Mouse (Mus musculus): ENCODE measurements around the gene Kyat1. TPM values are rescaled to one million over a fixed set of nuclear protein-coding genes. Genes with fewer than 3 reads are reported as not detected.

The Kyat1 gene
- total RNA-seq, 1 experiment, result 5.2 TPM

DNA sequence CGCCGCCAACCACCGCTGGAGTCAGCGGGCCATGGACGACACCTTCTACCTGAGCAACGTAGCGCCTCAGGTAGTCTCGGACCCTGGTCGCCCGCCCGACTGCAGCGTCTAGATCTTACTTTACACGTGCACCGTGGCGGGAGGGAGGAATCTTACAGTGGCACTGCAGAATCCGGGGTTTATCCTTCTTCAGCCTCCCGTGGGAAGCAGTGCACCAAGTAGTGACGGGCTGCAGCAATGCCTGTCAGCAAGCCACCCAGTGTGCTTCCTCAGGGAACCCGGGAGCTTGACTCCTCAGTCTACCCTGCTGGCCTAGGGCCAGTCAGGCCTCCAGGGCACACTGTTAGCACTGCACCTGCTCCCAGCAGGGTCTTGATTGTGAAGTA, 33.7 kb downstream of the Kyat1 start:
- Histone ChIP-seq H3K9me3 (ENCODE audit: control insufficient read depth, insufficient read depth, low read depth, low read length) (no peaks in the 10 kb centered on the region), H3K4me3 (ENCODE audit: insufficient read depth in 1 of 2, low read depth in 1 of 2, low read length in 2 of 2, poor library complexity in 1 of 2, severe bottlenecking in 1 of 2) (peak overlapping the region; percentile 75 to 78), H3K9ac (ENCODE audit: insufficient read depth, low read depth, low read length, poor library complexity, severe bottlenecking) (peak overlapping the region; percentile 79), H3K4me1 (ENCODE audit: control insufficient read depth in 2 of 2, insufficient read depth in 2 of 2, low read length in 2 of 2, poor library complexity in 1 of 2) (no peaks in the 10 kb centered on the region; a peak in 1 of 4 replicates), H3K27ac (ENCODE audit: insufficient read depth, low read depth, low read length, poor library complexity, severe bottlenecking) (no peak overlapping the region), H3K36me3 (ENCODE audit: control insufficient read depth, insufficient read depth, low read length, poor library complexity, severe bottlenecking) (peaks cover 41% of the 10 kb centered on the region)
- in situ Hi-C loops (cut with MboI; ENCODE audit: low sequenced_read_pairs in 2 of 2, unreplicated experiment in 2 of 2), result no loop called here
- DNase-seq (ENCODE audit: low read depth, low spot score), result no peak
- no peak for TF ChIP-seq CHD2 (IDR thresholded peaks at IDR 0.05; ENCODE audit: low read depth, low read length)
- TF ChIP-seq MAFK (IDR thresholded peaks at IDR 0.05; ENCODE audit: insufficient read depth, low read depth, low read length), result no peak
- no peak for TF ChIP-seq ZC3H11A (IDR thresholded peaks at IDR 0.05; ENCODE audit: borderline replicate concordance, low read depth, low read length)
- no peak for TF ChIP-seq ZNF384 (IDR thresholded peaks at IDR 0.05; ENCODE audit: low read depth, low read length)
- no peak for TF ChIP-seq HCFC1 (IDR thresholded peaks at IDR 0.05; ENCODE audit: borderline replicate concordance, insufficient read depth, low read length)

DNA sequence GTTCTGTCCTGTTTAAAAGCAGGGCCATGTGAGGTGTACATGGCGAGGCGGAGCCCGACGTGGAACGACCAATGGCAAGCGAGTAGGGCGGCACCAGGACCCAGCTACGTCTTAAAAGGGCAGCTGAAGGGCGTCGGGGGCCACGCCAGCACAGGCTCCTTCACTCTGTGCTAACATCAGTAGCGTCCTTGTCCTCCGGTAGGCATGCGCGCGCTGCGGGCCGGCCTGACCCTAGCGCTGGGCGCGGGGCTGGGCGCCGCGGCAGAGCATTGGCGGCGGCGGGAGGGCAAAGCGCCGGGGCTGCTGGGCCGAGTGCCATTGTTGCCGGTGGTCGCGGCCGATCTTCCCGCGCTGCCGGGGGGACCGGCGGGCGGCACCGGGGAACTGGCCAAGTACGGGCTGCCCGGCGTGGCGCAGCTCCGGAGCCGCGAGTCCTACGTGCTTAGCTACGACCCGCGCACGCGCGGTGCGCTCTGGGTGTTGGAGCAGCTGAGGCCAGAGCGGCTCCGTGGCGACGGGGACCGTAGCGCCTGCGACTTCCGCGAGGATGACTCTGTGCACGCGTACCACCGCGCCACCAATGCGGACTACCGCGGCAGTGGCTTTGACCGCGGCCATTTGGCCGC, 34.2 kb downstream of the Kyat1 start, which contains the start of gene Endog:
TSS of gene Endog (plus strand) at position 123 of the 626 bp plus-strand sequence.
- Histone ChIP-seq H3K9ac (ENCODE audit: insufficient read depth, low read depth, low read length, poor library complexity, severe bottlenecking) (peak within 1 kb of the TSS; percentile 79), H3K4me3 (ENCODE audit: insufficient read depth in 1 of 2, low read depth in 1 of 2, low read length in 2 of 2, poor library complexity in 1 of 2, severe bottlenecking in 1 of 2) (peak within 1 kb of the TSS; percentile 75 to 78), H3K9me3 (ENCODE audit: control insufficient read depth, insufficient read depth, low read depth, low read length) (no peaks in the 10 kb centered on the region), H3K4me1 (ENCODE audit: control insufficient read depth in 2 of 2, insufficient read depth in 2 of 2, low read length in 2 of 2, poor library complexity in 1 of 2) (no peaks in the 10 kb centered on the region; a peak in 1 of 4 replicates), H3K27ac (ENCODE audit: insufficient read depth, low read depth, low read length, poor library complexity, severe bottlenecking) (no peak within 1 kb of the TSS), H3K36me3 (ENCODE audit: control insufficient read depth, insufficient read depth, low read length, poor library complexity, severe bottlenecking) (peaks cover 38% of the 10 kb centered on the region)
- TF ChIP-seq HCFC1 (IDR thresholded peaks at IDR 0.05; ENCODE audit: borderline replicate concordance, insufficient read depth, low read length) (peak; percentile 14; the same call in 1 of the 2 replicates), ZNF384 (IDR thresholded peaks at IDR 0.05; ENCODE audit: low read depth, low read length) (no peak)
- in situ Hi-C loops (cut with MboI; ENCODE audit: low sequenced_read_pairs in 2 of 2, unreplicated experiment in 2 of 2), result no loop called here
- DNase-seq (ENCODE audit: low read depth, low spot score), result peak; percentile 66

- TF ChIP-seq HCFC1 (IDR thresholded peaks at IDR 0.05; ENCODE audit: borderline replicate concordance, insufficient read depth, low read length), result 0 out of 2 replicates have a peak, but pooled peaks have one; percentile 37
- TF ChIP-seq CHD2 (IDR thresholded peaks at IDR 0.05; ENCODE audit: low read depth, low read length), result no peak
- no peak for TF ChIP-seq MAFK (IDR thresholded peaks at IDR 0.05; ENCODE audit: insufficient read depth, low read depth, low read length)
- no peak for TF ChIP-seq ZNF384 (IDR thresholded peaks at IDR 0.05; ENCODE audit: low read depth, low read length)
- 0 out of 2 replicates have a peak, but pooled peaks have one; percentile 12 for TF ChIP-seq ZC3H11A (IDR thresholded peaks at IDR 0.05; ENCODE audit: borderline replicate concordance, low read depth, low read length)
- DNase-seq (ENCODE audit: low read depth, low spot score), result peak; percentile 60
- no peak overlapping the region for H3K4me3 ChIP-seq (ENCODE audit: insufficient read depth in 1 of 2, low read depth in 1 of 2, low read length in 2 of 2, poor library complexity in 1 of 2, severe bottlenecking in 1 of 2)
- H3K27ac ChIP-seq (ENCODE audit: insufficient read depth, low read depth, low read length, poor library complexity, severe bottlenecking), result no peak overlapping the region
- no peaks in the 10 kb centered on the region for H3K9me3 ChIP-seq (ENCODE audit: control insufficient read depth, insufficient read depth, low read depth, low read length)
- in situ Hi-C loops (cut with MboI; ENCODE audit: low sequenced_read_pairs in 2 of 2, unreplicated experiment in 2 of 2), result no loop called here
- H3K36me3 ChIP-seq (ENCODE audit: control insufficient read depth, insufficient read depth, low read length, poor library complexity, severe bottlenecking), result no peaks in the 10 kb centered on the region
- no peak overlapping the region for H3K9ac ChIP-seq (ENCODE audit: insufficient read depth, low read depth, low read length, poor library complexity, severe bottlenecking)
- H3K4me1 ChIP-seq (ENCODE audit: control insufficient read depth in 2 of 2, insufficient read depth in 2 of 2, low read length in 2 of 2, poor library complexity in 1 of 2), result peaks cover 0 to 4% of the 10 kb centered on the region in 2 experiments; a peak in 1 of 4 replicates
These were observed 39.0 kb downstream of the Kyat1 start for GRCm38 (mm10) chr2:30166677-30167076.

- H3K9me3 ChIP-seq (ENCODE audit: control insufficient read depth, insufficient read depth, low read depth, low read length), result no peaks in the 10 kb centered on the region
- no peak overlapping the region for H3K9ac ChIP-seq (ENCODE audit: insufficient read depth, low read depth, low read length, poor library complexity, severe bottlenecking)
- no peak for DNase-seq (ENCODE audit: low read depth, low spot score)
- no peaks in the 10 kb centered on the region for H3K36me3 ChIP-seq (ENCODE audit: control insufficient read depth, insufficient read depth, low read length, poor library complexity, severe bottlenecking)
- H3K4me1 ChIP-seq (ENCODE audit: control insufficient read depth in 2 of 2, insufficient read depth in 2 of 2, low read length in 2 of 2, poor library complexity in 1 of 2), result peaks cover 0 to 4% of the 10 kb centered on the region in 2 experiments; a peak in 1 of 4 replicates
- H3K4me3 ChIP-seq (ENCODE audit: insufficient read depth in 1 of 2, low read depth in 1 of 2, low read length in 2 of 2, poor library complexity in 1 of 2, severe bottlenecking in 1 of 2), result no peak overlapping the region
- no peak for TF ChIP-seq ZNF384 (IDR thresholded peaks at IDR 0.05; ENCODE audit: low read depth, low read length)
- TF ChIP-seq MAFK (IDR thresholded peaks at IDR 0.05; ENCODE audit: insufficient read depth, low read depth, low read length), result no peak
- no peak for TF ChIP-seq HCFC1 (IDR thresholded peaks at IDR 0.05; ENCODE audit: borderline replicate concordance, insufficient read depth, low read length)
- no peak for TF ChIP-seq CHD2 (IDR thresholded peaks at IDR 0.05; ENCODE audit: low read depth, low read length)
- TF ChIP-seq ZC3H11A (IDR thresholded peaks at IDR 0.05; ENCODE audit: borderline replicate concordance, low read depth, low read length), result no peak
- in situ Hi-C loops (cut with MboI; ENCODE audit: low sequenced_read_pairs in 2 of 2, unreplicated experiment in 2 of 2), result no loop called here
- no peak overlapping the region for H3K27ac ChIP-seq (ENCODE audit: insufficient read depth, low read depth, low read length, poor library complexity, severe bottlenecking)
These were observed 41.2 kb downstream of the Kyat1 start for GRCm38 (mm10) chr2:30164340-30164932.
